Mouse (Mus musculus) kidney, adult 2 months (tissue): Measurements from ENCODE around the gene Tbc1d4.

Source experiments
- CTCF ChIP-seq: fragments of 200-500 bp; conservative IDR thresholded peaks from 2 replicates; pipeline ENCODE4 v1.5.1; 2011; ENCODE audit warnings: low read depth, mild to moderate bottlenecking, control low read depth, low read length, moderate library complexity, mixed read lengths; ENCODE audit not compliant: insufficient read depth, insufficient read length
- POLR2A ChIP-seq: fragments of 200-500 bp; IDR thresholded peaks from one replicate; pipeline ENCODE4 v1.6.1; 2011; ENCODE audit warnings: low read depth, low read length, control low read depth

DNA sequence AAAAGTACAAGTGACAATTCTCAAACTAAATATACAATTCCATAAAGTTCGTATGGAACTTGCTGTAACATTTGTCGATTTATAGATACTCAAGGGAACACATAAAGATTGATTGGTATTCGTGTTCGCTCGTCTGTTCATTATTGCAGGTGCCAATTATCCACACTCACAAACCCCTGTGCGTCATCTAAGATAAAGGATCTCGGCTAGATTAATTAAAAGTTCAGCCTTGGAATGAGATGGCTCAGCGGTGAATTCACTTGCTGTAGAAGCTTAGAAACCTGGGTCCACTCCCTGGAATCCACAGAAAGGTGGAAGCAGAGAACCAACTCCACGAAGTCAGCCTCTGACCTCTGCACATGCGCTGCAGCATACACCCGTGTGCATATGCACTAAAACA lies 107.5 kb downstream of the Tbc1d4 start:
- TF ChIP-seq CTCF: no peak
- TF ChIP-seq POLR2A: no peak
